ENCODE assay signal across 14 mouse cellular contexts in genomic region chr4:92191649-92192048, GRCm38 (mm10). TPM values are rescaled to one million over a fixed set of nuclear protein-coding genes. Genes with fewer than 3 reads are reported as not detected.
"Had no signal": no experiment of that assay in that cellular context is flagged by ENCODE, and none has a peak within 500 bp of the region (broad histone marks: within the 10 kb centered on the region; RNA-seq: fewer than 3 reads in every experiment).

Gm12666 (minus strand) TSS chr4:92191749.

RNA-seq across cellular contexts. Expression of gene Gm12666, which starts in this region (rescaled TPM):
- total RNA-seq: neutrophil, adult 5-6 weeks had no signal
- polyA plus RNA-seq: neural tube, embryonic 12.5 days; neural tube, embryonic 14.5 days; neural tube, embryonic 15.5 days; small intestine, adult 2 months; spleen, adult 2 months; stomach, embryonic 14.5 days; stomach, embryonic 15.5 days; stomach, embryonic 16.5 days; stomach, postnatal 0 days; testis, adult 2 months; thymus, adult 2 months; thymus, postnatal 0 days; urinary bladder, adult 2 months had no signal
